ENCODE assay signal across 13 mouse cellular contexts in the genomic region with DNA sequence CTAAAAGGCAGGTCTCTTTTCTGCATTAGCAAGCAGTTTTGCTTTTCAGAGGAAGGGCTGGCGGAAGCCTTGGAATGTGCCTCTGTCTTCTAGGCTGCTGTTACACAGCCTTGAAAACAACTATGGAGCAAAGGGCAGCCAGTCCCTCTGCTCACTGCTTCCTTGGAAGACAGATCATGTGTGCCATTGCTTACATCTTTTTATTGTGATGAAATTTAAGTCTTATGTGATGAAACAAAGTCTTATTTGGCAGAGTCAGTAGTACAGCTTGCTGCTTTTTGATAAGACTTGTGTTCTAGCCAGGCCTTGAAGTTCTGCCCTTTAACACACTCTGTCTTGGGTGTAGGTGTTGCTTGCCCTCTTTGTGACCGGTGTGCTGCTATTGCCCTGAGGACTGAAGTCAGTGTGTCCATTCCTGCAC. TPM values are rescaled to one million over a fixed set of nuclear protein-coding genes. Genes with fewer than 3 reads are reported as not detected.
DNase-seq lines count a peak whose midpoint lies in the region; TF ChIP-seq lines count a peak whose summit lies in the region.
"Had no signal": no experiment of that assay in that cellular context is flagged by ENCODE, and none has a peak within 500 bp of the region (broad histone marks: within the 10 kb centered on the region; RNA-seq: fewer than 3 reads in every experiment).

No protein-coding gene starts in this region.

- peak; percentile 56 to 57 for DNase-seq in heart, adult 18-20 months
- no peak for DNase-seq in heart, postnatal 25 days (ENCODE audit: low spot score)
- DNase-seq in testis, postnatal 14 days (ENCODE audit: low spot score) = no peak
- peak; percentile 30 to 57 for DNase-seq in kidney, postnatal 4 days
- peak; percentile 71 for DNase-seq in yolk sac, embryonic 10.5 days (ENCODE audit: low spot score)
- DNase-seq in left cerebral cortex, postnatal 4 days = no peak
- DNase-seq in T-cell, adult 2 months (ENCODE audit: low spot score) = no peak
- DNase-seq: cerebellum, adult 8-10 months; gastrocnemius, postnatal 10 days; retina, postnatal 1 day; thymus, adult 2 months had no signal

- TF ChIP-seq CTCF in testis, adult 2 months (IDR thresholded peaks at IDR 0.05; ENCODE audit: control insufficient read depth, insufficient read depth, insufficient replicate concordance, low read depth, low read length) = no peak

- H3K27ac ChIP-seq in testis, adult 2 months (ENCODE audit: control insufficient read depth, insufficient read depth, low read depth, low read length) = peak overlapping the region; percentile 32
- H3K27ac ChIP-seq: midbrain, embryonic 12.5 days had no signal

- no peaks in the 10 kb centered on the region; the same call in 1 of the 2 replicates for H3K36me3 ChIP-seq in testis, adult 2 months (ENCODE audit: control insufficient read depth, insufficient read depth, low read length)

- H3K4me1 ChIP-seq in testis, adult 2 months (ENCODE audit: control insufficient read depth, insufficient read depth, low read length) = peaks cover 2% of the 10 kb centered on the region; the same call in 1 of the 2 replicates

- H3K27me3 ChIP-seq in testis, adult 2 months (ENCODE audit: control insufficient read depth, insufficient read depth, low read length) = no peaks in the 10 kb centered on the region
- H3K27me3 ChIP-seq: midbrain, embryonic 12.5 days had no signal

- intact Hi-C loops in heart, postnatal 25 days (cut with DNase I) = no loop called here
- intact Hi-C loops in left cerebral cortex, postnatal 4 days (cut with DNase I) = no loop called here

- no peak overlapping the region for H3K4me3 ChIP-seq in testis, adult 2 months (ENCODE audit: control insufficient read depth, low read depth, low read length)
- H3K4me3 ChIP-seq: midbrain, embryonic 12.5 days had no signal

- TF ChIP-seq POLR2A in testis, adult 2 months (IDR thresholded peaks at IDR 0.05; ENCODE audit: control insufficient read depth, low read depth, low read length) = no peak

RNA-seq across cellular contexts. Expression of gene Osbpl11, which starts 6.8 kb away (rescaled TPM):
- total RNA-seq in heart, adult 18-20 months (2021) = 10 to 100 TPM; 19.0 to 20.6 TPM
- total RNA-seq in heart, postnatal 25 days (2021) = 10 to 100 TPM; 18.3 to 20.4 TPM
- polyA plus RNA-seq in testis, adult 2 months (2012; rRNA removed) = 9.7 and 10.8 TPM in 2 replicates
- 10 to 100 TPM; 26.8 to 27.4 TPM for total RNA-seq in left cerebral cortex, postnatal 4 days (2021)

RNA-seq across cellular contexts. Expression of gene Snx4, which starts 59.6 kb away (rescaled TPM):
- total RNA-seq in heart, adult 18-20 months (2021) = 10 to 100 TPM; 23.1 to 24.6 TPM
- total RNA-seq in heart, postnatal 25 days (2021) = 10 to 100 TPM; 24.0 to 25.6 TPM
- 7.6 and 10.6 TPM in 2 replicates for polyA plus RNA-seq in testis, adult 2 months (2012; rRNA removed)
- total RNA-seq in left cerebral cortex, postnatal 4 days (2021) = 10 to 100 TPM; 62.4 to 68.3 TPM

Comparison
In these comparisons a context has a peak if more than half of its experiments do, and no peak if none do; other contexts are left out.
1. DNase-seq: peak in heart, adult 18-20 months (2 of 2), kidney, postnatal 4 days (2 of 2) and yolk sac, embryonic 10.5 days (single experiment); none in heart, postnatal 25 days (single experiment), testis, postnatal 14 days (single experiment), left cerebral cortex, postnatal 4 days (single experiment) and T-cell, adult 2 months (single experiment).